12 mouse cellular contexts compared by ENCODE assay signal in genomic region chr12:69879739-69880138, GRCm38 (mm10). TPM values are rescaled to one million over a fixed set of nuclear protein-coding genes. Genes with fewer than 3 reads are reported as not detected.
DNase-seq lines count a peak whose midpoint lies in the region; ATAC-seq and TF ChIP-seq lines count a peak whose summit lies in the region.
"Had no signal": no experiment of that assay in that cellular context is flagged by ENCODE, and none has a peak within 500 bp of the region (broad histone marks: within the 10 kb centered on the region; RNA-seq: fewer than 3 reads in every experiment).

No protein-coding gene starts in this region.

- H3K4me2 ChIP-seq in forebrain, postnatal 0 days (ENCODE audit: low read depth): no peak overlapping the region
- H3K4me2 ChIP-seq in forebrain, embryonic 13.5 days: no peak overlapping the region
- peak overlapping the region; percentile 39; the same call in 1 of the 2 replicates for H3K4me2 ChIP-seq in intestine, embryonic 15.5 days (replicated peaks)

- H3K27ac ChIP-seq in forebrain, postnatal 0 days (ENCODE audit: low read depth, low read length): 0 out of 2 replicates have a peak overlapping the region, but pooled peaks have one; percentile 9
- no peak overlapping the region for H3K27ac ChIP-seq in forebrain, embryonic 13.5 days
- H3K27ac ChIP-seq in layer of hippocampus, adult 2 months: peak overlapping the region; percentile 80
- peak overlapping the region; percentile 38; the same call in 1 of the 2 replicates for H3K27ac ChIP-seq in ES-E14 (ENCODE audit: insufficient read depth, low read depth, low read length, poor library complexity, severe bottlenecking)
- H3K27ac ChIP-seq in intestine, embryonic 15.5 days: no peak overlapping the region

- no peaks in the 10 kb centered on the region for H3K9me3 ChIP-seq in forebrain, postnatal 0 days (ENCODE audit: low read length)
- no peaks in the 10 kb centered on the region for H3K9me3 ChIP-seq in forebrain, embryonic 13.5 days (replicated peaks)
- H3K9me3 ChIP-seq in ES-E14 (ENCODE audit: control insufficient read depth, insufficient read depth, low read depth, low read length): no peaks in the 10 kb centered on the region
- no peaks in the 10 kb centered on the region for H3K9me3 ChIP-seq in intestine, embryonic 15.5 days
- H3K9me3 ChIP-seq: G1E had no signal

- H3K36me3 ChIP-seq in forebrain, postnatal 0 days (ENCODE audit: insufficient read depth): no peaks in the 10 kb centered on the region
- H3K36me3 ChIP-seq in forebrain, embryonic 13.5 days (ENCODE audit: poor library complexity, severe bottlenecking): no peaks in the 10 kb centered on the region
- no peaks in the 10 kb centered on the region for H3K36me3 ChIP-seq in ES-E14 (ENCODE audit: control insufficient read depth, insufficient read depth, low read length, poor library complexity, severe bottlenecking)
- no peaks in the 10 kb centered on the region for H3K36me3 ChIP-seq in intestine, embryonic 15.5 days

- WGBS in forebrain, postnatal 0 days: 14% methylated on average over 6 of the region's 6 CpGs
- 13% methylated on average over 6 of the region's 6 CpGs for WGBS in forebrain, embryonic 13.5 days
- WGBS in intestine, embryonic 15.5 days: 18% methylated on average over 6 of the region's 6 CpGs

- no peak for TF ChIP-seq CTCF in forebrain, postnatal 0 days (IDR thresholded peaks at IDR 0.05; ENCODE audit: low read depth)
- no peak for TF ChIP-seq CTCF in layer of hippocampus, adult 2 months (conservative IDR thresholded peaks at IDR 0.05)

- no peak overlapping the region for H3K4me3 ChIP-seq in forebrain, postnatal 0 days (ENCODE audit: low read depth, low read length)
- H3K4me3 ChIP-seq in forebrain, embryonic 13.5 days: no peak overlapping the region
- peak overlapping the region; percentile 27; the same call in 1 of the 2 replicates for H3K4me3 ChIP-seq in layer of hippocampus, adult 2 months
- H3K4me3 ChIP-seq in ES-E14 (ENCODE audit: insufficient read depth in 1 of 2, low read depth in 1 of 2, low read length in 2 of 2, poor library complexity in 1 of 2, severe bottlenecking in 1 of 2): no peak overlapping the region
- H3K4me3 ChIP-seq in intestine, embryonic 15.5 days (replicated peaks): no peak overlapping the region
- H3K4me3 ChIP-seq: heart, embryonic 12.5 days had no signal

- H3K4me1 ChIP-seq in forebrain, postnatal 0 days (ENCODE audit: insufficient read depth): no peaks in the 10 kb centered on the region; the same call in 1 of the 2 replicates
- peaks cover 23% of the 10 kb centered on the region for H3K4me1 ChIP-seq in forebrain, embryonic 13.5 days
- peaks cover 4 to 16% of the 10 kb centered on the region in 2 experiments for H3K4me1 ChIP-seq in ES-E14 (ENCODE audit: control insufficient read depth in 2 of 2, insufficient read depth in 2 of 2, low read length in 2 of 2, poor library complexity in 1 of 2)
- H3K4me1 ChIP-seq in intestine, embryonic 15.5 days (replicated peaks): peaks cover 9% of the 10 kb centered on the region

- no peak overlapping the region for H3K9ac ChIP-seq in forebrain, postnatal 0 days
- H3K9ac ChIP-seq in forebrain, embryonic 13.5 days: no peak overlapping the region
- H3K9ac ChIP-seq in ES-E14 (ENCODE audit: insufficient read depth, low read depth, low read length, poor library complexity, severe bottlenecking): no peak overlapping the region
- no peak overlapping the region for H3K9ac ChIP-seq in intestine, embryonic 15.5 days
- H3K9ac ChIP-seq: heart, embryonic 12.5 days had no signal

- ATAC-seq in forebrain, postnatal 0 days: no peak
- no peak for ATAC-seq in forebrain, embryonic 13.5 days
- no peak; the same call in 1 of the 2 replicates for ATAC-seq in intestine, embryonic 15.5 days
- ATAC-seq in monocyte, adult 5-6 weeks (replicated peaks; ENCODE audit: insufficient number of reproducible peaks, low FRiP score, low TSS enrichment, poor library complexity, severe bottlenecking): no peak

- H3K27me3 ChIP-seq in forebrain, postnatal 0 days (ENCODE audit: insufficient read depth, low read length): no peaks in the 10 kb centered on the region
- no peaks in the 10 kb centered on the region for H3K27me3 ChIP-seq in forebrain, embryonic 13.5 days
- H3K27me3 ChIP-seq in intestine, embryonic 15.5 days (replicated peaks): no peaks in the 10 kb centered on the region
- H3K27me3 ChIP-seq: heart, embryonic 12.5 days had no signal

- in situ Hi-C loops in ES-E14 (cut with MboI; ENCODE audit: low sequenced_read_pairs in 2 of 2, unreplicated experiment in 2 of 2): no loop called here

- no peak for DNase-seq in forebrain, postnatal 0 days
- DNase-seq in layer of hippocampus, adult 2 months (ENCODE audit: low spot score in 2 of 2): peak in 1 of 2 experiments; percentile 40
- no peak for DNase-seq in layer of hippocampus, postnatal 25 days (ENCODE audit: extremely low spot score in 1 of 2, low spot score in 1 of 2)
- no peak for DNase-seq in ES-E14 (ENCODE audit: low read depth, low spot score)
- DNase-seq in thymus, postnatal 0 days (ENCODE audit: low spot score): no peak
- DNase-seq: cerebellum, adult 11-12 months; thymus, postnatal 25 days had no signal

TF ChIP-seq in ES-E14, 5 proteins besides CTCF, POLR2A, EP300 and RAD21:
- TF ChIP-seq MAFK (IDR thresholded peaks at IDR 0.05; ENCODE audit: insufficient read depth, low read depth, low read length): no peak
- TF ChIP-seq ZC3H11A (IDR thresholded peaks at IDR 0.05; ENCODE audit: borderline replicate concordance, low read depth, low read length): no peak
- no peak for TF ChIP-seq ZNF384 (IDR thresholded peaks at IDR 0.05; ENCODE audit: low read depth, low read length)
- TF ChIP-seq CHD2 (IDR thresholded peaks at IDR 0.05; ENCODE audit: low read depth, low read length): no peak
- no peak for TF ChIP-seq HCFC1 (IDR thresholded peaks at IDR 0.05; ENCODE audit: borderline replicate concordance, insufficient read depth, low read length)
TF ChIP-seq in ES-E14: peak in this region for 0.

RNA-seq across cellular contexts. Expression of gene Atl1, which starts 12.7 kb away (rescaled TPM):
- total RNA-seq in forebrain, postnatal 0 days (2014; rRNA removed): 156 and 163 TPM in 2 replicates
- 97.6 and 132 TPM in 2 replicates for polyA plus RNA-seq in forebrain, postnatal 0 days (2015; fragmentation: Nextera tagmentation; extraction: Ambion mirVana)
- 80.6 and 83.8 TPM in 2 replicates for polyA plus RNA-seq in forebrain, embryonic 13.5 days (2015; fragmentation: Nextera tagmentation; extraction: Ambion mirVana)
- 100 to 1,000 TPM; 195 TPM for total RNA-seq in layer of hippocampus, adult 2 months (2021)
- 100 to 1,000 TPM; 201 to 202 TPM for total RNA-seq in layer of hippocampus, postnatal 25 days (2021)
- total RNA-seq in ES-E14 (2012; rRNA removed): 2.5 and 5.8 TPM in 2 replicates
- polyA plus RNA-seq in intestine, embryonic 15.5 days (2015; fragmentation: Nextera tagmentation; extraction: Ambion mirVana): 5.6 and 5.9 TPM in 2 replicates
- 0.85 to 2.1 TPM (median 1.1 TPM) in 3 replicates for total RNA-seq in monocyte, adult 5-6 weeks (2017)
- polyA plus RNA-seq in thymus, postnatal 0 days (2015; fragmentation: Nextera tagmentation; extraction: Ambion mirVana): 1.8 and 1.9 TPM in 2 replicates

RNA-seq across cellular contexts. Expression of gene Map4k5, which starts 13.3 kb away (rescaled TPM):
- 46.8 and 47.6 TPM in 2 replicates for total RNA-seq in forebrain, postnatal 0 days (2014; rRNA removed)
- 16.8 and 20.4 TPM in 2 replicates for polyA plus RNA-seq in forebrain, postnatal 0 days (2015; fragmentation: Nextera tagmentation; extraction: Ambion mirVana)
- polyA plus RNA-seq in forebrain, embryonic 13.5 days (2015; fragmentation: Nextera tagmentation; extraction: Ambion mirVana): 24.2 and 24.4 TPM in 2 replicates
- total RNA-seq in layer of hippocampus, adult 2 months (2021): 10 to 100 TPM; 44.2 to 47.7 TPM
- total RNA-seq in layer of hippocampus, postnatal 25 days (2021): 10 to 100 TPM; 44.4 to 51.4 TPM
- 22.5 and 29.8 TPM in 2 replicates for total RNA-seq in ES-E14 (2012; rRNA removed)
- polyA plus RNA-seq in intestine, embryonic 15.5 days (2015; fragmentation: Nextera tagmentation; extraction: Ambion mirVana): 22.0 and 25.4 TPM in 2 replicates
- total RNA-seq in monocyte, adult 5-6 weeks (2017): 41.3 to 64.2 TPM (median 51.0 TPM) in 3 replicates
- 11.9 and 15.3 TPM in 2 replicates for polyA plus RNA-seq in thymus, postnatal 0 days (2015; fragmentation: Nextera tagmentation; extraction: Ambion mirVana)

Comparison
In these comparisons a context has a peak if more than half of its experiments do, and no peak if none do; other contexts are left out.
1. H3K27ac ChIP-seq: peak in forebrain, postnatal 0 days (single experiment), layer of hippocampus, adult 2 months (single experiment) and ES-E14 (single experiment); none in forebrain, embryonic 13.5 days (single experiment) and intestine, embryonic 15.5 days (single experiment).
2. RNA of gene Atl1, which starts 12.7 kb away (total RNA-seq): 201 to 202 TPM in layer of hippocampus, postnatal 25 days, 195 TPM in layer of hippocampus, adult 2 months and 156 to 163 TPM in forebrain, postnatal 0 days; 2.5 to 5.8 TPM in ES-E14 and 0.85 to 2.1 TPM in monocyte, adult 5-6 weeks; every median in the first group is over 10 times any median in the second.